Mouse (Mus musculus) fibroblast of lung, adult 2 months (primary cell): Measurements from ENCODE around the gene Tspan31.

Source experiments
- DNase-seq: peaks from one replicate; pipeline ENCODE4 v3.0.0-alpha.2; 2011; ENCODE audit warnings: low read depth

Tspan31 gene

GRCm38 (mm10) chr10:127070190-127071121, at the start of gene Tspan31:
Gene Tspan31 (minus strand): TSS chr10:127070264.
- DNase-seq = peak; percentile 92

GRCm38 (mm10) chr10:127119229-127119628, 49.2 kb upstream of the Tspan31 start:
- DNase-seq = no peak

DNA sequence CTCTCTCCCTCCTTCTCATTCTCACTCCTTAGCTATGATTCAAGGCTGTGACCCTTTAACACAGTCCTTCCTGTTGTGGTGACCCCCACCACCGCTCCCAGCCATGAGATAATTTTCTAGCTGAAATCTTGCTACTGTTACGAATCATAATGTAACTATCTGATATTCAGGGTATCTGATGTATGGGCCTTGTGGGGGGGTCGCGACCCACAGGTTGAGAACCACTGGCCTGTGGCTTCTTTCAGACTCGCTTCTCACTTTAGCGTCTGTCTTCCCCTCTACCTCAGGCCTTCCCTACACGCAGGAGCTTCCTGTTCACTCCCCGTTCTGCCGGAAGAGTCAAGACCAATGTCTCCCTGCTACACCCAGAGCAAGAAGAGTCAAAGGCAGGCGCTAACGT, 48.4 kb upstream of the Tspan31 start:
- no peak for DNase-seq

- no peak for DNase-seq
Observed at GRCm38 (mm10) chr10:127115068-127115467, 45.0 kb upstream of the Tspan31 start.

DNA sequence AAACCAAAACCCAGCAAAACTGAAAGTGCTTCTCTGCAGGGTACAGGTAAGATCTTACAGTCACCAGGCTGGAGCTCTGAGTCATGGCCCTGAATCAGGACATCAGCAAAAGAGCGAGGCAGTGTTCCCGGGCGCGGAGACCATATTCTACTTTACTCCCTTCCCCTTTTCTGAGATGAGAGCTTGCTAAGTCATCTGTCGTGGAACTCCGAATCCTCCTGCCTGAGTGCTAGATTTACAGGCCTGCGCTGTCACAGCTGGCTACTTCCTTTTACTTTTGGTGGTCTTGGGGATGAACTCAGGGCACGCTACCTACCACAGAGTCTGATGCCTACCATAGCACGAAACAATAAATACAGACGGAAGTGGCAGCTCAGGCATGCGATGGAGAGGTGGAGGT, 44.3 kb upstream of the Tspan31 start:
- DNase-seq = no peak

DNA sequence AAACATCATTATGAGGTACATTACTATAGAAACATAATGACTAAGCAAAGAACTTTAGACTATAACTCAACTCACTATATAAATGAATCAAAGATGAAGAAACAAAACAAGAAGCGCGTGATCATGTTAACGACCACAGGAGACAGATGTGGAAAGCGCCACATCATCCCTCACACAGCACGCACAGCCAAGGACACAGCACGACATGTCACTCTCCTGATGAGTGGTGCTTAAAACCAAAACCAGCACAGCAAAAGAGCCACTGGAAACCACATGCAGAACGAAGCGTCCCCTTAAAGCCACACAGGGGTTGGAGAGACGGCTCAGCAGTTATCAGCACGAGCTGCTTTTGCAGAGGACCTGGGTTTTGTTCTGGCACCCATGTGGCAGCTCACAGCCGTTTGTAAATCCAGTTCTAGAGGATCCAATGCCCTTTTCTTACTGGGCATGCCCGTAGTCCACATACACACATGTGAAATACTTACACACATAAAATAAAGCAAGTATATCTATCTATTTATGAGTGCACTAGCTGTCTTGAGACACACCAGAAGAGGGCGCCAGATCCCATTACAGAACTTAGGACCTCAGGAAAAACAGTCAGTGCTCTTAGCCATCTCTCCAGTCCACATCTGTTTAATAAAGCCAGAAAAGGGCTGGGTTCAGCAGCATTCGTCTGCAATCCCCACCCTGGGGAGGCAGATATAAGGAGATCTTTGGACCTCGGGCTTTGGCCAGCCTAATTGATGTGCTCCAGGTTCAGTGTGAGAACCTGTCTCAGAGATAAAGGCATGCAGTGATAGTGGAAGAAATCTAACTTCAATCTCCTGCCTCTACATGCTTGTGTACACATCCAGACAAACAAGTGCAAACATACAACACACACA, 41.2 kb upstream of the Tspan31 start:
- no peak for DNase-seq

DNA sequence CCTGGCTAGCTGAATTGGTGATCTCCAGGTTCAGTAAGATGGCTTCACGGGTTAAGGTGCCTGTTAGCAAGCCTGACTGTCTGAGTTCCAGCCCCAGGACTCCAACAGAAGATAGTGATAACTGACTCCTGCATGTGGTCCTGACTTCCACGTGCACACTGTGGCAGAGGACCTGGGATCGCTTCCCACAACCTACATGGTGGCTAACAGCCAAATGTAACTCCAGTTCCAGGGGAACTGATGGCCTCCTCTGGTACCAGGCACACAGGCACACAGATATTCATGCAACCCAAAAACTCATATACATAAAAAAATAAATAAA, 38.2 kb upstream of the Tspan31 start:
- no peak for DNase-seq

GRCm38 (mm10) chr10:127107563-127108261, 37.6 kb upstream of the Tspan31 start:
- DNase-seq = no peak

DNA sequence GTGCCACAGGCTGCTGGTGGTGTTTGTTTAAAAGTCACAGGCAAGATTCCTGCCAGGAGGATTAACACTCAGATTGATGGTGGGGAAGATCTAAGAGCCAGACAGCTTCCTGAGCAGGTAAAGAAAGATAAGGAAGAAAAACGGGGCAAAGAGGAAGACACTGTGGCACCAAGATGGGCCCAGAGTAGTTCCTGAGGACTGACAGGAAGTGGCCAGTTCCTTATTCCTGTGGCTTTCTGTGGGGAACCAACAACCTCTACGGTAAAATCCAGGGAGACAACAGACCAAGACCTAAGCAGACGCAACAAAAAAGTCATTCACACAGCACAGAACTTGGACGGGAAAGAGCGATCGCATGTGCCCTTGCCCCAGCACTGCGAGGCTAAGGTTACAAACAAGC, 33.6 kb upstream of the Tspan31 start:
- no peak for DNase-seq

GRCm38 (mm10) chr10:127101151-127101550, 31.1 kb upstream of the Tspan31 start:
- no peak for DNase-seq

DNA sequence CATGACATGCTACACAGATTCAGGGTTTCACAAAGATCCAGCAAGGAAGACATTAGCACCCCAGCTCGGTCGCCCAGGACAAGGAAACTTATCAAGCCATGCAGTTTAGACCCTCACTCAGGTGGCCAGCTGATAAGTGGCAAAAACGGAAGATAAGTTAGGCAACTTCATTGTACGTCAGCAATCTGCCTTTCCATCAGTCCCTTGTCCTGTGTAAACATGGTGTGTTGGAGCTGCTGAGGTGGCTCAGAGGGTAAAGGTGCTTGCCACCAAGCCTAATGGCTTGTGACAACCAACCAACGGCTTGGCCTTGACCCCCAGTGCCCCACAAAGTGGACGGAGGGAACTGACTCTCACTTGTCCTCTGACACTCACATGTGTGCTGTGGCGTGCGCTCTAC, 30.4 kb upstream of the Tspan31 start:
- DNase-seq = no peak

DNA sequence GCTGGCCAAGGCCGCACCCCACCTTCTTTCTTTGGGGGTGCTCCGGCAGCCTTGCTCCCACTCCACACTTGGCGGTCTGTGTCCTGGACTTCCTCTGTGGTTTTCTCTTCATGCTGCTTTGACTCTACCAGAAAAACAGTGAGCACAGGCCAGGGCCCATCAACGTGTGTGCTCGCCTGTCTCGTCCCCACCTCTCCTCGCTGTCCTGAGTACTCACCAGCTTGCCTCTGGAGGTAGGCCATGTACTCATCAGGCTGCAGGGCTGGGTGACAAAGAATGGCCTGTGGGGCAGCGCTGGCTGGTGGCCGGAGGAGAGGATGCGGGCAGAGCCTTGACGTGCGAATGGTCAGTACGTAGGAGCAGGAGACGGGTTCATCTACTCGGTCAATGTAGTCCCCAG, 29.8 kb upstream of the Tspan31 start:
- DNase-seq = no peak

GRCm38 (mm10) chr10:127099191-127099590, 29.1 kb upstream of the Tspan31 start:
- DNase-seq = no peak

- DNase-seq = no peak
Observed at GRCm38 (mm10) chr10:127098514-127098913, 28.4 kb upstream of the Tspan31 start.

GRCm38 (mm10) chr10:127094382-127094802, 24.3 kb upstream of the Tspan31 start:
- no peak for DNase-seq

GRCm38 (mm10) chr10:127092742-127093141, 22.7 kb upstream of the Tspan31 start:
- DNase-seq = no peak

DNA sequence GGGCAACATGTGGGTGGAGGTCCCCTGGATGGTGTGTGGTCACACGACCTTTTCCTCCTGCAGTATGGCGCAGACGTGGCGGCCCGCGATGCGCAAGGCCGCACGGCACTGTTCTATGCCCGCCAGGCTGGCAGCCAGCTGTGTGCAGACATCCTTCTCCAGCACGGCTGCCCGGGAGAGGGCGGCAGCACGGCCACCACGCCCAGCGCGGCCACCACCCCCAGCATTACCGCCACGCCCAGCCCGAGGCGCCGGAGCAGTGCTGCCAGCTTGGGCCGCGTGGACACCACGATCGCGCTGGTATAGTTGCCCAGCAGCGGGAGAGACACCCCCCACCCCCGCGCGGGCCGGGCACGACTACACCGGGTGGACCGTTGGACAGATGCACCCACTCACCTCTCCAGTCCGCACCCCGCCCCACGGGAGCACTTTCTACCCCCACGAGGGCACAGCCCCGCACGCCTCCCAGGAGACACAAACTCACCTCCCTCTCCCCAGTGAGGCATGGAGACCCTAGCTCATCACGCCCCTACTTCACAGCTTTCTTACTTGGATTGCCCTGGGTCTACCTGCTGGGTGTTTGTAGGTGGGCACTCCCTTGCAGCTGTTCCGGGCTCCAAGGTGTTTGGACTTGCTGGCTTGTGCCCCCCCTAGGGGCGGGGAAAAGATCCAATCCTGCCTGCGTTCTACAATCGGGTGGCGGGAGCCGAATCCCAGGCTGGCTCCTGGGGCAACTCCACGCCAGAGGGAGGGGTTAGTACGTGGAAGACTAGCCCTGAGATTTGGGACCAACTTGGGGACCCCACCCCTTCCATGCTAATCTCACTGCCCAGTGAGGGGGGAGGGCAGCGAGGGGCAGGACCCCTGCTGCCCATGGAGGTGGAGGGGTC, 21.7 kb upstream of the Tspan31 start:
- DNase-seq = no peak

- DNase-seq = no peak
Observed at GRCm38 (mm10) chr10:127090560-127091411, 20.7 kb upstream of the Tspan31 start.

DNA sequence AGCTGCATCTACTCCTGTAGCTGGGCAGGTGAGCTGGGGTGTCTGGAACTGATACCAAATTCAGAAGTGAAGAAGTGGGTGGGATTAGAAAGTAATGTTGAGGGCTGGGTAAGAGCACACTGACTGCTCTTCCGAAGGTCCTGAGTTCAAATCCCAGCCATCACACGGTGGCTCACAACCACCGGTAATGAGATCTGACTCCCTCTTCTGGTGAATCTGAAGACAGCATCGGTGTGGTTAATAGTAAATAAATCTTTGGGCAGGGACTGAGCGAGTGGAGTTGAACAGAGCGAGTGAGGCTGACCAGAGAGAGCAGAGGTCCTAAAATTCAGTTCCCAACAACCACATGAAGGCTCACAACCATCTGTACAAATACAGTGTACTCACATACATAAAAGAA, 15.6 kb upstream of the Tspan31 start:
- DNase-seq = no peak

GRCm38 (mm10) chr10:127085052-127085451, 15.0 kb upstream of the Tspan31 start:
- no peak for DNase-seq
